Mouse (Mus musculus) limb, embryonic 11.5 days (tissue): ENCODE measurements around the gene Catsper3. TPM values are rescaled to one million over a fixed set of nuclear protein-coding genes. Genes with fewer than 3 reads are reported as not detected.

Experiments used
- ATAC-seq: fragments of 200-750 bp; cut with Nextera tagmentation; 2 replicates; pipeline ENCODE4 v1.8.0; 2017; ENCODE audit warnings: low read depth; ENCODE audit not compliant: insufficient number of reproducible peaks, low FRiP score, low TSS enrichment
- DNase-seq: peaks from one replicate; pipeline ENCODE4 v3.0.0-alpha.2; 2015; ENCODE audit warnings: low spot score
- H3K27ac ChIP-seq: fragments of 300-500 bp; sonication (generic); replicated peaks from 2 replicates; pipeline ENCODE4 v1.5.1; 2014; ENCODE audit warnings: low read depth, mild to moderate bottlenecking, low read length
- H3K27me3 ChIP-seq: fragments of 300-500 bp; sonication (generic); 2 replicates; pipeline ENCODE4 v1.6.1; 2014; ENCODE audit warnings: mild to moderate bottlenecking, low read length, mixed read lengths; ENCODE audit not compliant: control insufficient read depth, insufficient read depth
- H3K36me3 ChIP-seq: fragments of 300-500 bp; sonication (generic); 2 replicates; pipeline ENCODE4 v1.6.1; 2014; ENCODE audit warnings: mild to moderate bottlenecking, low read length, moderate library complexity, mixed read lengths; ENCODE audit not compliant: control insufficient read depth, insufficient read depth
- H3K4me1 ChIP-seq: fragments of 300-500 bp; sonication (generic); 2 replicates; pipeline ENCODE4 v1.6.1; 2014; ENCODE audit warnings: low read length, mixed read lengths; ENCODE audit not compliant: control insufficient read depth, insufficient read depth
- H3K4me2 ChIP-seq: fragments of 300-500 bp; sonication (generic); 2 replicates; pipeline ENCODE4 v1.6.1; 2014; ENCODE audit warnings: low read depth, mild to moderate bottlenecking, moderate library complexity; ENCODE audit not compliant: severe bottlenecking
- H3K4me3 ChIP-seq: fragments of 300-500 bp; sonication (generic); 2 replicates; pipeline ENCODE4 v1.5.1; 2014; ENCODE audit warnings: low read depth, low read length
- H3K9ac ChIP-seq: fragments of 300-500 bp; sonication (generic); 2 replicates; pipeline ENCODE4 v1.6.1; 2014; ENCODE audit warnings: mild to moderate bottlenecking, low read length
- H3K9me3 ChIP-seq: fragments of 300-500 bp; sonication (generic); 2 replicates; pipeline ENCODE4 v1.6.1; 2016; ENCODE audit warnings: low read length; ENCODE audit not compliant: control insufficient read depth
- WGBS: fragments of 180-500 bp; shearing (Covaris S2); extraction: QIAGEN DNeasy Blood & Tissue Kit; methylation state at CpG from one replicate; pipeline ENCODE4 v1.1.7; 2014; 5-methylcytosine and 5-hydroxymethylcytosine counted together
- polyA plus RNA-seq: library from polyadenylated mRNA; unstranded; fragments of >200 nt; fragmentation: Nextera tagmentation; extraction: Ambion mirVana; gene quantifications from 2 replicates; pipeline ENCODE4 v1.2.1, GENCODE M21; 2014

The Catsper3 gene
- 0.19 TPM in 1 of 2 replicates, not detected in the other for polyA plus RNA-seq

DNA sequence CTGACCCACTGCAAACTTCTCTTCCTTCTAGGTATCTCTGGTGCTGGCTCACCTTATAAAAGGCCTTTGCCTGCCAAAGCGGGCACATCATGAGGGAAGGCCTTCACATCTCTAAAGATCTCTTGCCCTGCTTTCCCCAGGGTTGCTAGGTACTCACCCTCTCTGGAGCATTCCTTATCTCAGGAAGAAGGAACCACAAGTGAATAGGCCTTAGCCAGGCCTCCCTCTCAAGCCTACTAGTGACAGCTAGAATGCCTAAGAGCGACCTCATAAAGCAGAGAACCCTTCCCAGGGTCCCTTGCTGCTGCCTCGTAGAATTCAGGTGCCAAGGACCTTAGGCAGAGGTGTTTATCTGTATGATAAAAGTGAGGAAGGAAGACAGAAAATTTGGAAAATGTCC lies at the start of gene Catsper3:
Catsper3 (plus strand) TSS at position 301 of the 400 bp plus-strand sequence.
- Histone ChIP-seq H3K4me3 (no peak within 1 kb of the TSS), H3K9me3 (no peaks in the 10 kb centered on the region), H3K36me3 (no peaks in the 10 kb centered on the region), H3K4me1 (no peaks in the 10 kb centered on the region), H3K4me2 (no peak within 1 kb of the TSS), H3K27ac (no peak within 1 kb of the TSS), H3K9ac (no peak within 1 kb of the TSS), H3K27me3 (no peaks in the 10 kb centered on the region)
- DNase-seq (no peak), ATAC-seq (no peak)
- WGBS: 84% methylated on average over 3 of the region's 3 CpGs

DNA sequence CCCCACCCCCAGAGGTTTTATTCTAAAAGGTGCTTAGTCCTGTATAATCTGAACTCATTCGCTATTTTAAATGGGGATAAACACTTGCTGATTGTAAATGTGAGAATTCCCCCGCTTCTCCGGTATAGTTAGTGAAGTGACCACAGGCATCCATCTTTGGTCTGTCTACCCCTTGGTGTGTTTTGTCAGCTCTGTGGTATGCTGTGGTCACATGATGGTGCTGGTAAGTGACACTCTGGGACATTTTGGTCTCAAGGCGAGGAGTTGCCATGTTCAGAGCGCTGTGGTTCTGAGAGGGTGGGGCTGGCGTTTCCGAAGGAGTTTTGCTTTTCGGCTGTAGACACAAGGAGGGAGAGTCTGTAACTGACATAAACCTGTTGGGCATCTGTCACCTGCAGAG lies 46.5 kb upstream of the Catsper3 start:
- Histone ChIP-seq H3K4me3 (no peak overlapping the region), H3K27ac (no peak overlapping the region), H3K9me3 (no peaks in the 10 kb centered on the region), H3K27me3 (no peaks in the 10 kb centered on the region), H3K4me1 (peaks cover 21% of the 10 kb centered on the region), H3K9ac (no peak overlapping the region), H3K36me3 (no peaks in the 10 kb centered on the region), H3K4me2 (no peak overlapping the region)
- no peak for DNase-seq
- 89% methylated on average over 8 of the region's 8 CpGs for WGBS
- no peak for ATAC-seq

DNA sequence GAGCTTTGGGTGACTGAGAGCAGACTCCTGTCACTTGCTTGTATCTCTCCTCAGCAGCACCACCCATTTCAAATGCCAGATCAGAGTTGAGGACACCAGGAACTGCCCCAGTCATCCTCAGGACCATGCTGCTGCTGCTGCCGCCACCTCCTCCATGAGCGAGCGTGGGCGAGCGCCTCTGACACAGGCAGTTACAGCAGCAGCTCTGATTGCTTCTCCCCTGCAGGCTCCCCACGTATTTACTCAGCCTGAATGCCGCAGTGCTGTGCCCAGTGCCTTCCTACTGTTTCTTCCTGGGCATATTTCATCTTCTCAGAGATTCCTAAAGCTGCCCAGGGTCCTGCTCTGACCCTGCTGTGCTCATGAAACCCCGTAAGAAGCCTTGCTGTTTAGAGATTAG lies 42.1 kb upstream of the Catsper3 start:
- H3K9ac ChIP-seq: no peak overlapping the region
- no peaks in the 10 kb centered on the region for H3K36me3 ChIP-seq
- no peaks in the 10 kb centered on the region for H3K9me3 ChIP-seq
- H3K27ac ChIP-seq: no peak overlapping the region
- no peaks in the 10 kb centered on the region for H3K27me3 ChIP-seq
- no peak for ATAC-seq
- no peak for DNase-seq
- no peak overlapping the region for H3K4me3 ChIP-seq
- peaks cover 14% of the 10 kb centered on the region for H3K4me1 ChIP-seq
- no peak overlapping the region for H3K4me2 ChIP-seq
- 74% methylated on average over 8 of the region's 8 CpGs for WGBS

DNA sequence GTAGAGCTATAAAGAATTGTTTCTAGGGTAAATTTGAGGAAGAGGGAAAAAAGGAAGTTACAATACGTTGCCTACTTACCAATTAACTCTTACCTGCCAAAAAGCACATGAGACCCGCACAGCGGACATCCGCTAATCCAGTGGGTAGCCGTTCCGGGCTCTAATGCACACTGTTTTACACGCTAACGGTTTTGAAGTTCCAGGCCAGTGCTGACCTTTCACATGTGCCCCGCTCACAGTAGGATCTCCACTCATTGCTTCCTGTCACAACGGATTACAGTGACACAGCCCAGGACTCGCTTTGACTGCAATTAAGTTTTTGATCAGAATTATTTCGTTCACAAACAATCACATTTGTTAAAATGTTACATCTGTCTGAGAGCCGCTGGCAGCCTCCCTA lies 30.0 kb upstream of the Catsper3 start:
- DNase-seq (peak; percentile 84), ATAC-seq (no peak)
- H3K27ac ChIP-seq: peak overlapping the region; percentile 68; the same call in 1 of the 2 replicates
- H3K9ac ChIP-seq: peak overlapping the region; percentile 47; the same call in 1 of the 2 replicates
- no peaks in the 10 kb centered on the region for H3K9me3 ChIP-seq
- H3K4me3 ChIP-seq: no peak overlapping the region
- WGBS: 30% methylated on average over 13 of the region's 13 CpGs
- H3K36me3 ChIP-seq: no peaks in the 10 kb centered on the region
- 0 out of 2 replicates have a peak overlapping the region, but pooled peaks have one; percentile 14 for H3K4me2 ChIP-seq
- no peaks in the 10 kb centered on the region for H3K27me3 ChIP-seq
- H3K4me1 ChIP-seq: peaks cover 25% of the 10 kb centered on the region

DNA sequence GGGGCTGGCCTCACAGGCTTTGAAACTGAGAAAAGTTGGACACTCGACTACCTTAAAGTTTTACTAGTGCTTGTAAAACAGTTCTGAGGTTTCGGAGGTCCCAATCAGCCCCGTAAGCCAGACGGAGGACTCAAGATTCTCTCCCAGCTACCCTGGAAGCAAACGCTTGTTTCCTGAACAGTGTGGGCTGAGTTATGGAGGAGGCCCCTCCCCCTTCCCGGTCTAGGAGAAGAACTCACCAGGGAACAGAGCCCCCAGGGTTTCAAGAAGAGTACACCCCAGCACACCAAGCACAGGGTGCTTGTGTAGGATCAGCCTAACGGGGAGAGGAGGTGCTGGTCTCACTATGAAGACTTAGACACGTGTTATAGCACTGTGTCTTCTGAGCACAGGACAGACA lies 27.6 kb upstream of the Catsper3 start:
- Histone ChIP-seq H3K27me3 (no peaks in the 10 kb centered on the region), H3K9me3 (no peaks in the 10 kb centered on the region), H3K36me3 (no peaks in the 10 kb centered on the region), H3K4me2 (peak overlapping the region; percentile 18), H3K27ac (peak overlapping the region; percentile 80), H3K9ac (peak overlapping the region; percentile 2), H3K4me1 (peaks cover 27% of the 10 kb centered on the region), H3K4me3 (no peak overlapping the region)
- DNase-seq (peak; percentile 67), ATAC-seq (peak; percentile 40; the same call in 1 of the 2 replicates)
- WGBS: 19% methylated on average over 8 of the region's 8 CpGs

DNA sequence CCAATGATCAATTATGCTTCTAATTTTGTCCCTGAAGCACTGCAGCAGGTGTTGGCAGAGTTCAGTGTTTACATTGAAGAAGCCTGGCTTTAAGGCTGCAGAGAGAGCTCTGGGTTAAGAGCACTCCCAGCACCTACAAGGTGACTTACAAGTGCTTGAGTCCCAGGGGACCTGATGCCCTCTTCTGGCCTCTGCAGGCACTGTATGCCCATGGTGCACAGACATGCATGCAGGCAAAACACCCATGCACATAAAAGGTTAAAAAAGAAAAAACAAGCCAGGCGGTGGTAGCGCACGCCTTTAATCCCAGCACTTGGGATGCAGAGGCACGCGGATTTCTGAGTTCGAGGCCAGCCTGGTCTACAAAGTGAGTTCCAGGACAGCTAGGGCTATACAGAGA lies 26.7 kb upstream of the Catsper3 start:
- Histone ChIP-seq H3K4me1 (peaks cover 27% of the 10 kb centered on the region), H3K27me3 (no peaks in the 10 kb centered on the region), H3K36me3 (no peaks in the 10 kb centered on the region), H3K4me3 (no peak overlapping the region), H3K4me2 (no peak overlapping the region), H3K9ac (no peak overlapping the region), H3K27ac (no peak overlapping the region), H3K9me3 (no peaks in the 10 kb centered on the region)
- WGBS: 83% methylated on average over 6 of the region's 6 CpGs
- no peak for ATAC-seq
- no peak for DNase-seq

DNA sequence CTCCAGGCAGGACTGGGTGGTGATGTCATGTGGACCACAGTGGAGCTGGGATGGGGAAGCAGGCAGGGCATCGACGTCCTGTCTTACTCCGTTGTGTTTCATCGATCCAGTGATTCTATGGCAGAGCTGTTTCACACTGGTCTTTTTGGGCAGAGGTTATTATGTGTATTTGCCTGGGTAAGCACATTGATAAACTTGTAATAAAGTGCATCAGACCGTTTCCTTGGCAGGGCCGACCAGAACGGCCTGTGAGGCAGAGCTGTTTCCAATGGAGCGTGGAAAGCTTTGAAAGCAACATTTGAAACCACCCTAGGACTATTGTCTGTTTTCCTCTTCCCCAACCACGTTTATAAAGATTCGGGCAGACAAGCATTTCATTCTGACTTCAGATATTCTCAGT lies 23.8 kb upstream of the Catsper3 start:
- peak overlapping the region; percentile 36 for H3K27ac ChIP-seq
- no peaks in the 10 kb centered on the region for H3K9me3 ChIP-seq
- no peak for ATAC-seq
- no peak for DNase-seq
- H3K27me3 ChIP-seq: no peaks in the 10 kb centered on the region
- no peaks in the 10 kb centered on the region for H3K36me3 ChIP-seq
- H3K4me3 ChIP-seq: no peak overlapping the region
- peaks cover 18% of the 10 kb centered on the region; the same call in 1 of the 2 replicates for H3K4me1 ChIP-seq
- H3K4me2 ChIP-seq: no peak overlapping the region
- 73% methylated on average over 10 of the region's 10 CpGs for WGBS
- H3K9ac ChIP-seq: no peak overlapping the region

DNA sequence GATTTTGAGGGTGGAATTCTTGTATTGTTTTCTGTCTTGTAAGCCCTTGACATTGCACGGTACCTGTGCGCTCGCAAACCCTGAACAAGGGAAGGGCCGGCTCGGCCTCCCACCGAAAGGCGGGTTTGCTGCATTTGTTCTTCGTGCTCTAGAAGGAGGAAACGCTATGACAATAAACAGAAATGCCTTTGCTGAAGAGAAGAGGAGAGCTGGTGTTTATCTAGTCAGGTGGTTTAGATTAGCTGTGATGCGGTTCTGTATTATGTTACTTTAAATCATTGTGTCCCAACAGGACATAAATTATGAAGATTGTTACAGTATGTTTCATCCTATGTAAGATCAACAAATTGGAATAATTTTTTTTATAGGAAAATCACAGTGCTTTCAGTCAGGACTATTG lies 22.9 kb upstream of the Catsper3 start:
- DNase-seq: no peak
- H3K4me1 ChIP-seq: peaks cover 15% of the 10 kb centered on the region; the same call in 1 of the 2 replicates
- H3K27ac ChIP-seq: no peak overlapping the region
- no peak overlapping the region for H3K4me2 ChIP-seq
- 67% methylated on average over 10 of the region's 10 CpGs for WGBS
- H3K27me3 ChIP-seq: no peaks in the 10 kb centered on the region
- H3K4me3 ChIP-seq: no peak overlapping the region
- no peaks in the 10 kb centered on the region for H3K9me3 ChIP-seq
- H3K36me3 ChIP-seq: no peaks in the 10 kb centered on the region
- H3K9ac ChIP-seq: no peak overlapping the region
- no peak for ATAC-seq

DNA sequence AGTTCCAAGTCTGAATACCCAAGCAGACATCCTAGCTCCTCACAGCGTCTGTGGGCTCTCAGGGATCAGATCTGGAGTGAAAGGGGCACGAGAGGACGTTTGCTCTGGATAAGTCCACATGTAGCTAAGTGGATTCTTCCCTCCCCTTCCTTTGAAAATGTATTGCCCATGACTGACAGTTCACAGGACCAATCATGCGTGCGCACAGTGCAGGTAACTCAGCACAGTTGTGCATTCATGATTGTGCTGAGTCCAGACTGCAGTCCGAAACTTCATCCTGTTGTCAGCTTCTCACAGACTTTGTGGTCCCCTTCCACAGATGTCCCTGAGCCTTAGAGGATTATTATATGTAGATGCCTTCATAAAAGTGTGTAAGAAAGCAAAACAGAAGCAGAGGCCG lies 10.0 kb upstream of the Catsper3 start:
- Histone ChIP-seq H3K9me3 (no peaks in the 10 kb centered on the region), H3K4me3 (no peak overlapping the region), H3K4me1 (peaks cover 10% of the 10 kb centered on the region; the same call in 1 of the 2 replicates), H3K27me3 (no peaks in the 10 kb centered on the region), H3K4me2 (no peak overlapping the region), H3K9ac (no peak overlapping the region), H3K27ac (peak overlapping the region; percentile 52; the same call in 1 of the 2 replicates), H3K36me3 (no peaks in the 10 kb centered on the region)
- no peak for ATAC-seq
- peak; percentile 53 for DNase-seq
- WGBS: 76% methylated on average over 7 of the region's 7 CpGs
